Mouse (Mus musculus) spleen, postnatal 10 days (tissue): ENCODE data around the gene Zfp810.
"Not testable (repeated sequence)": the region's sequence is repeated elsewhere in the genome, so short reads cannot be mapped to it uniquely, and the experiment has no call there.

ENCODE experiments used
- DNase-seq, 2 experiments: peaks; one replicate each; pipeline ENCODE4 v3.0.0; 2021 to 2022; ENCODE audit warnings: low spot score in 2 of 2

Gene Zfp810

DNA sequence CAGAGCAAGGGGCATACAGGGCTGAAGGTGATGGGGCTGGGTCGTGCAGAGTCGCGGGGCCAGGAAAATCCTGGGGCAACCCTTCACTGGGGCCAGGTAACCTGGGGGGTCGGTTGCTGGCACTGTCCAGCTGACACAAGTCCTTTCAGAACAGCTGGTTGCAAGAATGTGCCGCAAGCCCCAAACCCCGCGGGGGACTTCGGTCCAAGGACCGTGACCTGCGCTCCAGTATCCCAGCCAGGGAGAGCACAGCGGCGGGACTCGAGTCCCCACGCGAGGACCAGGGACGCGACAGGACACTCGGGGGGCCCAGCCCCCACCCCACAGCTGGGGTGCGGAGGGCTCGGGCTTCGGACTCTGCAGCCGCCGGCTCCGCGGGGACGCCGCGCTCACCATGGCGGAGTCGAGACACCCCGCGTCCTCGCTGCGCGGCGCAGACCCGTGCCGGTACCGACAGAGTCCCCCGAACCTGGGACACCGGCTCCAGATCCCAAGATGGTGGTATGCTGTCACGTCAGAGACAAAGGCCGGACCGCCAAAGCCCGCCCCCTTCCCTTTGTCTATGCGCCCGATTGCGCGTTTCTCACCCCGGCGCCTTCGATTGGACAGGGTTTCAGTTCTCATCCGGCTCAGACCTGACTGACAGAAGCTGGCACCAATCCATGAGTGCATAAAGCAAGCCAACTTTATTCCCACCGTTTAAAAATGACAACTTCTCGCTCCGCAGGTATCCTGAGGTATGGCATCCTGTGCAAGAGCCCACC, at the start of gene Zfp810:
Gene Zfp810, minus strand, starts transcription at position 493 of the 764 bp plus-strand sequence.
- peak; percentile 63 to 90 for DNase-seq

- DNase-seq, result no peak
These were observed 48.5 kb upstream of the Zfp810 start for GRCm38 (mm10) chr9:22355919-22356318.

GRCm38 (mm10) chr9:22353901-22354300, 46.5 kb upstream of the Zfp810 start:
- no peak for DNase-seq

DNA sequence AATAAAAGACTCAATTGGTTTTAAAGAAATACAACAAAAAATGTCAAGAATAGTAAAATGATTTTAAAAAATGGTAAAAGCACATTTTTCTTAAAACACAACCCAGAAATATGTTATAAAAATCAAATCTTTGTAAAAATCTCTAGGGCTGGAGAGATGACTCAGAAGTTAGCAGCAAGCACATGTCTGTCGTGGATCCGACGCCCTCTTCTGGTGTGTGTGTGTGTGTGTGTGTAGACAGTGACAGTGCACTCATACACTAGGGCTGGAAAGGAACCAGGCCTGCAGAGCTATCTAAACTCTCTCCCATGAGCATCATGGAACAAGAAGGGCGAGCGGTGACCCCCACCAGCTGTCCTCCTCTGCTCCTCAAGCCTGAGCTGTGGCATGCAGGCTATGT, 46.0 kb upstream of the Zfp810 start:
- DNase-seq, result no peak

- no peak for DNase-seq
These were observed 32.9 kb upstream of the Zfp810 start for GRCm38 (mm10) chr9:22340331-22340730.

DNA sequence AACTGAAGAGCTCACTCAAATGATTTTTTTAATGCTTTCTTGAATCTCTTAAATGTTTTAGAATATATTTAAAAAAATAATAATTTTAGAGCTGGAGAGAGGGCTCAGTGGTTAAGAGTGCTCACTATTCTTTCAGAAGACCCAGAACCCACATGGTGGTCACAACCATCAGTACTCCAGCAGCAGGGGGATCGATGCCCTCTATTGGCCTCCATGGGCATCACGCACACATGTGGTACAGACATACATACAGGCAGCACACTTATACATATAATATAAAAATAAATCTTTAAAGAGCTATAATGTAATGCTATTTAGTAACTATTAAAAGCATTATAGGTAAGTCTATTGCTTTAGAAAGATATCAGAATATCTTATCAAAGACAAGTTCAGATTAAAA, 29.8 kb upstream of the Zfp810 start:
- DNase-seq, result no peak

DNA sequence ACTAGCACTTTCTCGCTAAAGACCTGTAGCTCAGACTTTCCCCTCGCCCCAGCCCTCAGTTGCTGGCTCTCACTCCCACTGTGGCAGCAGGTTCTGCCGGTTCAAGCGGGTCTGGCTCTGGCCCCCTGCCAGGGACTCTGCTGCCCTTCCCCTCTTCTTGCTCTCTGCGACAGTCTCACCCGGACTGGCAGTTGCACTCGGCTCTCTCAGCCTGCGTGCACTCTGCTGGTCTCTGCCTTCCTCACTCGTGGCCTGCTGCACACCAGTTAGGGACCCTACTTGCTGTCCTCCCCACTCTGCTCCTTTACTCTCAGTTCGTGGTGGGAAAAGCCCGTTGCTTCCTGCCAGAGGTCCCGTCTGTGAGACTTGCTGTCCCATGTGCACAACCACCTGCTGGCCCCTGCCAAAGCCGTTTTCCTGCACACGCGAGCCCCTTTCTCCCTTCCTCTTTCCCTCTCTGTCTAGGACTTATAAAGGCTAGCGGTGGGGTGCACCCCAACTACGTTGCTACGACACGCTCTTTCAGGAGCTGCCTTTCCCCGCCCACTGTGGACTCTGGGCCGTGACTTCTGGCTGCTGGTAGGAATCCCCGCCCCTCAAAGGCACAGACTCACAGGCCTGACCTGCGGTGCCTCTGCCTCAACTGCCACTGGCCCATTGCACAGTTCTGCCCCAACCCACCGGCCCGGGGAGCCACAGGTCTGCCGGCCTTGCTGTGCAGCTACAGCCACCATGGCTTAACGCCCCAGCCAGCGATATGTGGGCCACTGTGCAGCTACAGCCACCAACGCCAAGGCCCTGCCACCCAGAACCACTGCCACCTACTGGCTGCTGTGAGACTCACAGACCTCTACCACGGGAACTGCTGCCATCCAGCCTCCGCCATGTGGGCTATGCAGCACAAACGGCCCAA, 20.3 kb upstream of the Zfp810 start:
- DNase-seq, result peak; percentile 88 to 92

DNA sequence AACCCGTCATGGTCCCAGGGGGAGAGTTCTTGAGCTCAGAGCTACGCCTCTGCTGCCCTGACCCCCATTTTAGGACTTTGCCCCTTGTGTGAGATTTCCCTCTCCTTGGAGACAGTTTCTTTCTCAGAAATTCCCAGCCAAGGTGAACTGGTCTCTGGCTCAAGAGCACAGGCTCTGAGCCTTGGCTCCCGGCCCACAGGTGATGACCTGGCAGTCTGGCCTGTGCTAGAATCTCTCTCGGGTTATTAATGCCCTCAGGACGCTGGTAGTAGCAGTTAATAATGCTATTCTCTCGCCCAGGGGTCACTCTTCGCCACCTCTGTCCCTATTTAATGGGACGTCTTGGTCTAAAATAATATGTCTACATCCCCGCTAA, 19.6 kb upstream of the Zfp810 start:
- peak in 1 of 2 experiments; percentile 45 for DNase-seq

- DNase-seq, result no peak
These were observed 17.1 kb upstream of the Zfp810 start for GRCm38 (mm10) chr9:22324579-22324978.

GRCm38 (mm10) chr9:22322381-22323211, 15.1 kb upstream of the Zfp810 start:
- DNase-seq, result peak in 1 of 2 experiments; percentile 25

GRCm38 (mm10) chr9:22319109-22319508, 11.7 kb upstream of the Zfp810 start:
- DNase-seq, result no peak

GRCm38 (mm10) chr9:22316047-22316446, 8.6 kb upstream of the Zfp810 start:
- not testable (repeated sequence) for DNase-seq

DNA sequence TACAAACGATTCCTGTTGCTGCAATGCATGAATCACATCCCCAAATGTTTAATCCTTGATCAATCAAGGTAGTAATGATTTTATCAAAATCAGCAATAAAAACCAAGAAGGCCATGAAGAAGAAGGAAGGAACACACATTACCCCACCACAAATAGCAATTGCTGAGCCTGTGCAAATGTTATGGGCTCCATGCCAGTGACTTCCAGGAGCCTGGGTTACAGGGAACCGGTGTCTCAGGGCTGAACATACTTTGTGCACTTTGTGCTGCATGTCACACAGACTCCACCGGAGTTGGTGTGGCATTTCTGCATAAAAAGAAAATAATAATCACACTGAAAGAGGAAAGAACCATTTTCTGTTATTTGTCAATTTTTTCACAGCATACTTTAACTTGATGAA, 6.6 kb upstream of the Zfp810 start:
- no peak for DNase-seq

DNA sequence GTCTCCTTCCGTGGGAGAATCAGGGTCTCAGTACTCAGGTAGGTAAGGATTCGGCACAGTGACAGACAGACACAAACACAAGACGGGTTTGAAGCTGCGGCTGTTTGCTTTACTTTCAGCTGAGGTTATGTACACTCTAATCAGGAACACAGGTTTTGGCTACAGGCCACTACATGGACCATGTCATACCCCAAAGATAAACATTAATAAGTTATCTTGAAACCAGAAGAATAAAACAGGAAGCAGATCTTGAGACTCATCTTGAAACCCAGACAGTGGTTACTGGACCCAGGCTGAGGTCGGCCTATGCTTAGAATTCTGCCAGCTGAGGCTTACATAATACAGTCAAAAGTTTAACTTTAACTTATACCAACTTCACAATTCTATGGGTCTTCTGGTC, 5.8 kb upstream of the Zfp810 start:
- DNase-seq, result no peak

GRCm38 (mm10) chr9:22309651-22310050, 2.2 kb upstream of the Zfp810 start:
- no peak for DNase-seq

DNA sequence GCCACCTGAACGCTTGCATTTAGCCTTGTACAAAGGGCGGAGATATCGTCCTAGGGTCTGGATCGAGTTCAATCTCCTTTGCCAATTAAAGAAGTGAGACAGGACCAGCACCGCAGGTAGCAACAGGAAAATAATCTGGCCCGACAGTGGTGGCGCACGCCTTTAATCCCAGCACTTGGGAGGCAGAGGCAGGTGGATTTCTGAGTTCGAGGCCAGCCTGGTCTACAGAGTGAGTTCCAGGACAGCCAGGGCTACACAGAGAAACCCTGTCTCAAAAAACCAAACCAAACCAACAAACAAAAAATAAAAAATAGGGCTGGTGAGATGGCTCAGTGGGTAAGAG, 443 bp upstream of the Zfp810 start:
- DNase-seq, result not testable (repeated sequence)

- DNase-seq, result no peak
These were observed 722 bp downstream of the Zfp810 start for GRCm38 (mm10) chr9:22306726-22307125.

- no peak for DNase-seq
These were observed 5.2 kb downstream of the Zfp810 start for GRCm38 (mm10) chr9:22302199-22302598.

- no peak for DNase-seq
These were observed 28.7 kb downstream of the Zfp810 start for GRCm38 (mm10) chr9:22278733-22279132.

- no peak for DNase-seq
These were observed 38.6 kb downstream of the Zfp810 start for GRCm38 (mm10) chr9:22268886-22269285.

- no peak for DNase-seq
These were observed 44.8 kb downstream of the Zfp810 start for GRCm38 (mm10) chr9:22262611-22263010.

DNA sequence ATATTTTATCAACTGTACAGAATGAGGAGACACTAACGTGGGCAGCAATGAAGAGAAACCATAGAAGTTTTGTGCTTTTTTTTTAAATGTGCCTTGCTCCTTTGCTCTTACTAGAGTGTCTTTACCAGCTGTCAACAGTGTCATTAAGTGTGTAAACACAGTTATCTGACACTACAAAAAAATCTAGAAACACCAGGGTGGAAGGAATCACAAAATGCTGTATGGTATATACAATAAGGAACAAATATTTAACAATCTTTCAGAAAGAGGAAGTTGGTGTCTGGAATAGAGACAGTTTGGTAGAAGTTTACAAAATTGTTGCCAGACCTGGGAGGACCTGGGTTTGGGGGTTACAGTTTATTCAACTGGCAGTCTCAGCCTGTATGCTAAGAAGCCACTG, 45.9 kb downstream of the Zfp810 start:
- no peak for DNase-seq
